Mouse (Mus musculus) liver, embryonic 14.5 days (tissue): ENCODE measurements around the gene Kirrel3.

Experiments used
- CTCF ChIP-seq: IDR thresholded peaks from 2 replicates; pipeline ENCODE4 v1.5.1; 2016; ENCODE audit warnings: antibody characterized with exemption, low read depth, control low read depth
- EP300 ChIP-seq: IDR thresholded peaks from 2 replicates; pipeline ENCODE4 v1.6.1; 2016; ENCODE audit warnings: antibody characterized with exemption, low read depth

DNA sequence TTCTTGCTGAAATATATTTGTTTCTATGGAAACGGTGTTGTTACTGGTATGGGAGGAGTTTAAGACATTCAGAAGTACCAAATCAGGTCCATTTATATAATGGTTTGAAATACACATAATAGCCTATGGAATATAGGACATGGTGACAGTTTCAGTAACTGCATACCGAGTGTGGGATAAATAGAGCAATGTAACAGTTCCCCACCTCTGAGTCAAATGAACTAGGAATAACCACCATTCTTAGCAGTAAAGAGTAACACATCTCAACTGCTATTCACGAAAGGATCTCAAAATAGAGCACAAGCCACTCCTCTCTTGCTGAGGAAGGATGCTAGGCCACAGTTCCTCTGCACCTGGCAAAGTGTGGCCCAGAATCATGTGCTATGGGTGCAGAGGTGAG is 434.4 kb downstream of the Kirrel3 start:
- TF ChIP-seq EP300: no peak
- no peak for TF ChIP-seq CTCF
